Mouse (Mus musculus): ENCODE data around the gene Ifi213.
"Not testable (repeated sequence)": the region's sequence is repeated elsewhere in the genome, so short reads cannot be mapped to it uniquely, and the experiment has no call there.

Gene Ifi213

DNA sequence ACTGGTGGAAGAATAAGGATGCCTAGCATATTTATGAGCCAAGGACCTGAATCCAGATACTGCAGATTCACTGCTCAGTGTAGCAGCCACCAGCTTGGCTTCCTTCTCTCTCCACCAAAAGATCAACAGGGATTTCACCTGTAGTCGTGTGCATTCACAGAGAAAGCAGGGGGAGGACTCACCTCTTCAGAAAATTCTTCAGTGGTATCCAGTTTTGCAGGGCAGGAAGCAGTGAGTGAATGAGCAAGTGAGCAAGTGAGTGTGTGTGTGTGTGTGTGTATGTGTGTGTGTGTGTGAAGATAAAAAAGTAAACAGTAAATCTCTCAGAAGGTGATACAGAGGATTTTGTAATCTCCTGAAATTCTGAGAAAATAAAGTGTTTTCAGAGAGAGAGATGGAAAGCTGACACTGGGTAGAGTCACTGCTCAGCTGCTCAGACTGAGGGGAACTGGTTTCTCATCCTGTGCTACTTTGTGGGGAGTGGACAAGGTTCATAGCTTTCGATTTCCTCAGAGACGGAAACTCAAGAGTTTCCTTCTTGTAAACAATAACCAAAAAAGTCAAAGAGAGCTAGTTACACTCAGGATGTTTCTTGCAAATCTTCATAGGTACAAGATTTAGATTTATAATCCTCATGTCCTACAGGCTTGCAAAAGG is at the start of gene Ifi213:
TSS of gene Ifi213 (minus strand) at position 437 of the 657 bp plus-strand sequence.
- in situ Hi-C loops (cut with MboI) = not testable (repeated sequence)

DNA sequence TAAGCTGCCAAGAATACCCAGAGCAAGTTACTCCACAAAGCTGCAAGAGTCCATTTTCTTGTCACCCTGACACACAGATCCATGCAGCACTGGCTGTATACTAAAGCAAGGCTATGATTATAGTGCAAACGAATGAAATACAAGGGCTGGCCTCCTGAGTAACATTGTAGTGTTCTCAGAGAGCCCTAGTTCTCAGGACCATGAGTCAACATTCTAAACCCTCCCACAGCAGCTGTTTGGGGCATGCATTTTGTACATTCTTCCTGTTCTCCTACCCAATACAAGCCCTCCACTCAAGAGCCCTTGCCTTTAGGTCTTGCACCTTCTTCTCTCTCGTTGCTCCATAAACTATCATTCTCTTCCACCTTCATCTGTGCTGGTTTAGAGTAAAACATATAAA is 46.3 kb upstream of the Ifi213 start:
- in situ Hi-C loops (cut with MboI) = no loop called here

DNA sequence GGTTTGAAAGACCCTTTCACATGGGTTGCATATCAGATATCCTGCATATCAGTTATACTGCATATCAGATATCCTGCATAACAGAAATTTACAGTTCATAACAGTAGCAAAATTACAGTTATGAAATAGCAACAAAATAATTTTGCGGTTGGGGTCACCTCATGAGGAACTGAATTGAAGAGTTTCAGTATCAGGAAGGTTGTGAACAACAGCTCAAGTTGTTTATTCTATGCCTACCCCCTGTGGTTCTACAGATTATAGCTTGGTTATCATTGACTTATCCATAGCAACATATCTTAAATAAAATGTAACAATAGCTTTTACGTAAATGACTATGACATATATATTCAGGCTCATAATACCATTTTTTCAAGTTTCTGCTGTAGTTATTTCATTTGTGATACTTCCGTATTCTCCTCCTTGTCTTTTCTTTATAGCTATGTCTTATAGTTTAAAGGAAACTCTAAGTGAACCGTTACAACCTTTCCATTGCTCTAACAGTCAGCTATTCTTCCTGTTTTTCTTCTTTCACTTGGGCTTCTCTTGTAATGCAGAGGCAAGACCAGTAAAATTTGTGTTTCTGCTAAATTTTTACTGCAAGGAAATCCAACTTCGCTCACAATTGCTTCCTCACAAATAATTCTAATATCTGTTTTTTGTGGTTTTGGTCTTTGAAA is 35.0 kb upstream of the Ifi213 start:
- in situ Hi-C loops (cut with MboI) = no loop called here

DNA sequence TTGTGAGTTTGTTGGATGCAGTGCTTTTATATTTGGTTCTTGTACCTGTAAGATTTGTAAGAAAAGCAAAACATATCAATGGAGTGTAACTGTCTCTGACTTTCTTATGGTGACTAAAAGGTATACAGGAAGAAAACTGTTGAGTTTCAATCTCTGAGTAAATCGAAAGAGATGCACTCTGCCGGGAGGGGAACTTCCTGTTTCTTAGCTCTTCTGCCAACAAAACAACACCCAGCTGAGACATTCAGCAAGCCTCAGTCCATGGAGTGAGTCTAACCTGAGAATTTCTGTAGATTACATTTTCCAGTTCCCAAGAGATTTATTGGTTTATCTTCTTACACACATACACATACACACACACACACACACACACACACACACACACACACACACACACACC is 31.5 kb upstream of the Ifi213 start, which contains the start of gene Ifi209:
TSS of gene Ifi209 (plus strand) at position 296 of the 400 bp plus-strand sequence.
- in situ Hi-C loops (cut with MboI) = not testable (repeated sequence)

DNA sequence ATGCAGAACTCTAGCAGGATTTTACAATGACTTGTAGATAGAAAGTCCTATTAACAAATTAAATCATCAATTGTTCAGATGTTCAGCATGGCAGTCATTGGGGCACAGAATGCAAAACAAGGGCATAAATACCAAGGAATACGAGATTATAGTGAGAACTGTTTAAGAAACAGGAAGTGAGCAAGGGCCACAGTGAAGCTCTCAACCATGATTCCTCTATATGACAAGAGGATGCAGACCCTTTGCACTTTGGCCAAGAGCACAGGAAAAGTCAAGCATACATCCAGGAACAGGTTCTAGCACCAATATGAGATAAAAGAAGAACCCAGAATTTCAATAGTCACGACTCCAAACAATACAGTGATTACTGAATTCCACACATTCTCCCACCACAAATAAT is 27.6 kb upstream of the Ifi213 start:
- in situ Hi-C loops (cut with MboI) = no loop called here

DNA sequence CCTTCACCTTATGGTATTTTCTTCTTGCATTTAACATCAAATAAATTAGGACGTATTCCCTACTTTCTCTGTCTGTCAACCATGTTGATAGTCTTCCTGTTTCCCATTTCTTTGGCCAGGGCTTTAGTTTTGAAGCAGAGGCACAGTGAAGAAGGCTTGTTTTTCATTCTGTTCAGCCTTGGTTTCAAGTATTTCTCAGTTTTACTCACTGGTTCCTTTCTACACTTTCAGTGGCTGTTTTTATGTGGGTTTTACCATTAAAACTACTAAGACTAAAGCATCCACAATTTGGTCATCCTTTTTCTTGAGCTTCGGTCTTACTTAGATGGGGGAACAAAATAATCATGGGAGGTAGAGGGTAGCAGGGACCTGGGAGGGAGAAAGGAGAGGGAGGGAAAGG is 25.0 kb upstream of the Ifi213 start:
- in situ Hi-C loops (cut with MboI) = no loop called here

DNA sequence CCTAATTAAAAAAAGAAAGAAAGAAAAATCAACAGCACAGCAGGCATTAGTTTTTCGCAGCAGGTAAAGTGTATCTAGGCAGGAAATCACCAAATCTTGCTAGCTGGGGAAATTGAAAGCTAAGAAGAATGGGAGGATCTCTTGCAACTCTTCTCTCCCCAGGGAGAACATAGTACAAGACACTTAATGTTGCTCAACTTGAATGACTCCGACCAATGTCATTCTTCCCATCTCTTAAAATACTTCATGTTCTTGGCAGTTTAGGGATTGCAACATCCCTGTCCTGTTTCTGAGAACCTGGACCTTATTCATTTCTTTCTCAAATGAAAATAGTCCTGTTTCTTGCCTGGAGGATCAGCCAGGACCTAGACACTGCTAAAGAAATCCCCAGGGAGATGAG is 23.1 kb upstream of the Ifi213 start:
- in situ Hi-C loops (cut with MboI) = not testable (repeated sequence)

DNA sequence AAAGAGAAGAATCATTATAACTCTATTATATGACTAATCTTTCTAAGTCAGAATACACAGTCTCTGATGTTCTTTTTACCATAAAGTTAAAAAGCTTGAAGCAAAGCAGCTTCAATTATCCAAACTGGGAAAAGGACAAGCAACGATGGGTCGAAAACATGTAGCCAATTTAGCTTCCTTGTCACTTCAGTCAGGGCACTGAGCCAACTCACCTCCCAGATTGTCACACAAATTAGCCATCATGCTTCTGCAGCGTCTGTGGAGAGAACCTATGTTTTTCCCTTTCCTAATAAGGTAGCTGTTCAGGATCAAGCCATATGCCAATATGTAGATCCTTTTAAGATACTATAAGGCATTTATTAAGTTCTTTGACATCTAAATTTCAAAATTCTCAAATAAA is 11.2 kb upstream of the Ifi213 start:
- in situ Hi-C loops (cut with MboI) = not testable (repeated sequence)

DNA sequence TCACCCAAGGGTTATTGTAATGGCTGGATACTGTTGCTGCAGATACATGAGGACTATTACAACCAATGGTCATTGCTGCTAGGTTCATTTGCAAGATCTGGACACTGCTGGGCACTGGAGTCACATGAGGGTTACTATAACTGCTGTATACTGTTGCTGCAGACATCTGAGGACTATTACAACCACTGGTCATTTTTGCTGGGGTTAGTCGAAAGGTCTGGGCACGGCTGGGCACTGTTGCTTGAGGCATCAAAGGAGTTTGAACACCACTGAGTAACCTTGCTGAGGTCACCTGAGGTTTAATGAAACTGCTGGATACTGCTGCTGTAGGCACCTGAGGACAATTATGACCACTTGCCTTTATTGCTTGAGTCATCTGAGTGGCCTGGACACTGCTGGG is 9.4 kb downstream of the Ifi213 start:
- in situ Hi-C loops (cut with MboI) = not testable (repeated sequence)

DNA sequence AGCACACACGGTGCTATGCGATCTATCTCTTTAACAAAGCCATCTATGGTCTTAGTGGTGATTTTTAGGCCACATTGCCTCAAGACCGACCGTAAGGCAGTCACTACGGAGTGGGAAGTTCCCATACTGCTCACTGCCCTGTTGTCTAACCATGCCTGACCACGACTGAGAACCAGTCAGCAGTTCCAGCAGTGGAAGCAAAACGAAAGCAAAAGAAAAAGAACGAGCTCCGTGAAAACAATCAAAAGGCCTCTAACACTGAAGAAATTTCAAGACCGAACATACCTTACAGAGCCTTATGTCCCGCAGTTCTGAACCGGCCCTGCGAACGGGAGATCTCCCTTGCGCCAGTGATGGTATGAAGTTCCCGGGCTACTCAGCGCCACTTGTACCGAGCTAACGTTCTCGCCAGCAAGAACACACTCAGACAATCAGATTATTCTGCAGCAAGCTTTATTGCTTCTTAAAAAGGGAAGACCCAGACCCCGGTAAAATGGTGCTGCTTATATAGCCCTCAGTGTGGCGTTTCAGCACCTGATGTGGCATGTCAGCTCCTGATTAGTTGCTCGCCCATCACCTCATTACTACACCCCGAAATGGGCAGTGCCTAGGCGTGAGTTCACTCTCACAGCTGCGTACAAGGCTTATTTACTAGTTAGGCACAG is 19.0 kb downstream of the Ifi213 start:
- in situ Hi-C loops (cut with MboI) = no loop called here

DNA sequence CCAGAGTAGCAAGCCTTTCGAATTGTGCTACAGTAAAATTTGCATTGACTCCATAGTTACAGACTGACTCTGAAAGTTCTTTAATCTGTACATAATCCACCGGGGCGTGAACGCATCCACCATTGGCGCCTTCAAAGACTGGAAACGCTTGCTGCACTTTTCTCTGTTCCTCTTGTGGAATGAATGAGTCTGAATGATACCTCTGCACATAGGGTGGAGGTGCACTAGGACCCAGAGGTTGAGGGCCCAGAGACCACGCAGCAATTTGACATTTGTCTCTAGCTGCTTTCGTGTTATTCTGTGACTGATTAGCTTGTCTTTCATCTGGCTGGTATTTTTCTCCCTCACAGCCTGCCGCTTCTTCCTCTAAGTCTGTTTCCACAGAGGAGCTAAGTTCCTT is 20.0 kb downstream of the Ifi213 start:
- in situ Hi-C loops (cut with MboI) = no loop called here

DNA sequence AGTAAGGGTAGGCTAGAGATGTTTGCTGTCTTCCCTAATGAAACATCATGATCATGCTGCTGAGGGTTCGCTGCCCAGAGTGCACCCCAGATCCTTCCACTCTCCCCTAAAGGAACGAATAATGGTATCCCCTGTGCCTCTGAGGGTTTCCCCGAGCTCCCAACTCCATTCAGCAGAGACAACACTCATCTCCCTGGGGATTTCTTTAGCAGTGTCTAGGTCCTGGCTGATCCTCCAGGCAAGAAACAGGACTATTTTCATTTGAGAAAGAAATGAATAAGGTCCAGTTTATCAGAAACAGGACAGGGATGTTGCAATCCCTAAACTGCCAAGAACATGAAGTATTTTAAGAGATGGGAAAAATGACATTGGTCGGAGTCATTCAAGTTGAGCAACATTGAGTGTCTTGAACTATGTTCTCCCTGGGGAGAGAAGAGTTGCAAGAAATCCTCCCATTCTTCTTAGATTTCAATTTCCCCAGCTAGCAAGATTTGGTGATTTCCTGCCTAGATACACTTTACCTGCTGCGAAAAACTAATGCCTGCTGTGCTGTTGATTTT is 48.5 kb downstream of the Ifi213 start:
- in situ Hi-C loops (cut with MboI) = not testable (repeated sequence)

DNA sequence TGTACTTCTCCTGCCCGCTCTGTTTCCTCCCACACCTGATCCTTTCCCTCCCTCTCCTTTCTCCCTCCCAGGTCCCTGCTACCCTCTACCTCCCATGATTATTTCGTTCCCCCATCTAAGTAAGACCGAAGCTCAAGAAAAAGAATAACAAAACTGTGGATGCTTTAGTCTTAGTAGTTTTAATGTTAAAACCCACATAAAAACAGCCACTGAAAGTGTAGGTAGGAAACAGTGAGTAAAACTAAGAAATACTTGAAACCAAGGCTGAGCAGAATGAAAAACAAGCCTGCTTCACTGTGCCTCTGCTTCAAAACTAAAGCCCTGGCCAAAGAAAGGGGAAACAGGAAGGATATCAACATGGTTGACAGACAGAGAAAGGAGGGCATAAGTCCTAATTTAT is 50.3 kb downstream of the Ifi213 start:
- in situ Hi-C loops (cut with MboI) = not testable (repeated sequence)

DNA sequence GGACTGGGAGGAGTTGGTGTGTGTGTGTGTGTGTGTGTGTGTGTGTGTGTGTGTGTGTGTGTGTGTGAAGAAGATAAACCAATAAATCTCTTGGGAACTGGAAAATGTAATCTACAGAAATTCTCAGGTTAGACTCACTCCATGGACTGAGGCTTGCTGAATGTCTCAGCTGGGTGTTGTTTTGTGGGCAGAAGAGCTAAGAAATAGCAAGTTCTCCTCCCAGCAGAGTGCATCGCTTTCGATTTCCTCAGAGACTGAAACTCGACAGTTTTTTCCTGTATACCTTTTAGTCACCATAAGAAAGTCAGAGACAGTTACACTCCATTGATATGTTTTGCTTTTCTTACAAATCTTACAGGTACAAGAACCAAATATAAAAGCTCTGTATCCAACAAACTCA is 63.3 kb downstream of the Ifi213 start, which contains the start of gene Ifi214:
TSS of gene Ifi214 (minus strand) at position 167 of the 400 bp plus-strand sequence.
- in situ Hi-C loops (cut with MboI) = not testable (repeated sequence)

DNA sequence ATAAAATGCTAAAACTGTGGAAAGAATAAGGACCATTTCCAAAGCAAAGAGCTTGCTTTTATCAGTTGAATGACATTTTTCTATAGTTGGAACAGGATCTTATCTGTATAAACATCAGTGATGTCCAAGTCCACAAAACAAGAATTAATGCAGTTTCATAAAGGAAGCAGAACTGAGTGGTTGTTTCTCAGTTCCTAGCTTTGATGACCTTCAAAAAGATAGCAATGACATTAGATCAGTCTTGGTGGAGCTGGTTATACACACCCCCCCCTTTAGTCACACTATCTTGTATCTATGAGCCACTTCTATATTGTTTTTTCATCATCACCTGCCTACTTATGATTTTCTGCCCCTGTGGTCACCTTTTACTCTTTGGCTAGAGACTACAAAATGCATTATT is 77.6 kb downstream of the Ifi213 start:
- in situ Hi-C loops (cut with MboI) = no loop called here
